Mouse (Mus musculus) inflammation-experienced regulatory T-cells, adult 6 months (primary cell): ENCODE measurements around the gene Slc20a1. TPM values are rescaled to one million over a fixed set of nuclear protein-coding genes. Genes with fewer than 3 reads are reported as not detected.

Experiments used
- ATAC-seq: one replicate; pipeline ENCODE4 v1.8.0; 2017
- polyA plus RNA-seq, 3 experiments: library from polyadenylated mRNA; unstranded; fragments of 100-300 nt; shearing (Covaris generic); gene quantifications; one replicate each; pipeline ENCODE4 v1.2.1; 2017

Slc20a1 gene
- polyA plus RNA-seq, 3 experiments from 2014 or later, result 95.3 to 104 (median 98.9) TPM

DNA sequence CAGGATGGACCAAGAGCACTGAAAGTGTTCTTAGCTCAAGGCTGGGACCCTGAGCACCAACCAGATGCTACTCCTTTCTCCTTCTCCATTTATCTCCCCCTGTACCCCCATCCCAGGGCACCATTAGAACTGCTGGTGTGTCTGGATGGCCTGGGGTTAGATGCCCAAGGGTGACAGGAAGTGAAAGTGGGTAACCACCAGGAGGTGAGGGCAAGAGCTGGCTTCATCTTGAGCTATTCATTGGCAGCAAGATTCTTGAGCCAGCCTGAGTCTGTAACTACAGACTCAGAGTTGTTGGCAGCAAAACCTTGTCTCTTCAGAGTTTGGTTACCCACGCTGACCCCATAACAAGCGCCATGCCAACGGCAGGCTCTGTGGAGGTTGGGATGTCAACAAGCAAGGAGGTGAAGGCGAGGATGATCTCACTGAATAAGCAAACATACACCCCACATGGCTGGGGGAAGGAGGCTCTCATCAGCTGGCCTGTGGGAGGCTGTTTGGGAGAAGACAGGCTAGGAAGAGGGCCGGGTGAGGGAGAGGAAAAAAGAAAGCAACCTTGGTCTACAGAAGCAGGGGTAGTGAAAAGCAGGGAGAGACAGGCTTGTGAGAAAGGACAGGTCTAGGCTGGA is 12.2 kb upstream of the Slc20a1 start:
- ATAC-seq, result no peak

DNA sequence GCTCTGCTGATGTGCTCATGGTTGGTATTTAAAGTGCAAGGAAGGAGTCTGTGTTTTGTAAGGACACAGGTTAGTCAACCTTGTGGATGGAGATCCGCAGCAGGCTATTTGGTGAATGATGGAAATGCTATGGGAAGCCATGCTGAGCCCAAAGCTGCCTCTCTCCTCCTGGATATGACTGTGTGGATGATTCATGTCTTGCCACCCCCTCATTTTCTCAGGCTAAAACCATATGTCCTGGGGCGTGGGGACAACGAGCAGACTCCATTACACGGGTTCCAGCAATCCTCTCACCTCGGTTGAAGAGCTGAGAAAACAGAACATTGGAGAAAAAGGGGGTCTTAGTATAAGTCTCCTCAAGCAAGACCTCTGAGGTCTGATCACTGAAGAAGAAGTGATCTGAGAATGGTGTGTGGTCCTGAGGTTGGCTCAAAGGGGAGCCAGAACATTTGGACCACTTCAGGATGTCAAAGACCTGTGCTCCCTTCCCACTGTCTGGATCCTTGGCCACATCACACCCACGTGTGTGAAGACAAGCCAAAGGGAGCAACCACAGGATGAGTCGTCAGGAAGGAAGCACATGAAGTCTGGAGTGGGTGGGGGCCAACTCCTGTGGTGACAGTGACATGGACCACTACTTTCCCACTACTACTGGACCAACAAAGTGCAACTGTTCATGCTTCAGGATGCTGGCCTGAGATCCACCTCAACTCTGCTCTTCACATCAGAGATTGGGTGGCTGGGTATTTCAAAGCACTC is 6.0 kb upstream of the Slc20a1 start:
- no peak for ATAC-seq

DNA sequence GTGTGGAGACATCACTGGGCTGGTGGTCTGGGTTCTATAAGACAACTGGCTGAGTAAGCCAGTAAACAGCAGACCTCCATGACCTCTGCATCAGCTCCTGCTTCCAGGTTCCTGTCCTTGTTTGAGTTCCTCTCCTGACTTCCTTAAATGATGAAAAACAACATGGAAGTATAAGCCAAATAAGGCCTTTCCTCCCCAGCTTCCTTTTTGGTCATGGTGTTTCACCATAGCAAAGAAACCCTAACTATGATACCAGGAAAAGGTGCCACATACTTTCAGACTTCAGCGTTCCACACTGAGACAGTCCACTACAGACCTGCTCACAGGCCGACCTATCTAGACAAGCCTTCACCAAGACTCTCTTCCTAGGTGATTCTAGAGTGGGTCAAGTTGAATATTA is 2.2 kb upstream of the Slc20a1 start:
- ATAC-seq, result no peak

DNA sequence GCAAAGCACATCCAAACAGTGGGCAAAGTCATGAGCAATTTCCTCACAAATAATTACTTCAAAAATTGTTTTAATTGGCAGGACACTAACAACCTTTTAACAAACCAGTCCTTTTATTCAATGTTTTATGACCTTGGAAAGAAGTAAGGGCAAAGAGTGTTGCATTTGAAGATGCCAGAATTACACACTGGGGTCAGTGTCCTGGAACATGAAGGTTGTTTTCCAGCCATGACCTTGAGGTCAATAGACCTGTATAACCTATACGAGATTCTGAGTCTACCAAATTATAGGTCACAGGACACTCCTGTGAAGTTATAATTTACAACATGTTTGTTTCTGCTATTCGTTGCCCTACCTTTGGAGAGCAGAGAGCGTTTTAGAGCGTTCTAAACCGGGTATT is 1.4 kb upstream of the Slc20a1 start:
- ATAC-seq, result no peak

DNA sequence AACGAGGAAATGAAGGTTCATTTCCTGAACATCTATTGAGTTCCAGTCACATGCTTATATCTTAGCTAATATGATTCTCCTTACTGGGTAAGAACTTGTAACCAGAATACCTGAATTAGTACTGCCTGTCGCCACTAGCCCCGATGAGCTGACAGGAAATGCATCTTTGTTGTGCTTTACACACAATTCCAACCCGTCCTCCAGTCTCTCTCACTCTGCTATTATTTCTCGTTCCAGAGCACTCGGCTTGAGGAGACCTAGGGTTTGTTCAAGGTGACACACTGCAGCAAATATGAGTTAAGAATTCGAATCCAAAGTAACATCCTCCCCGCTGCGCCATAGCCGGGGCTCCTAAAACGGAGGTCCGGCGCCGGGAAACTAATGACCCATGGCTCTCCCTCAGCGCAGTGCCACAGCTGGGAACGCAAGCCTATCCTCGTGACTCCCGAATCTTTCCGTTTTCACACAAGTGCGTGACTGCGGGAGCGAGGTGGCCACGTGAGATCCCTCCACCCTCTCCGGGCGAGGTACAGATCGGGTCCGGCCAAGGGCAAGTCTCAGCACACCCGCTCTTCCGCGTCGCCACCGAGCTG is 625 bp upstream of the Slc20a1 start:
- ATAC-seq, result peak; percentile 39

DNA sequence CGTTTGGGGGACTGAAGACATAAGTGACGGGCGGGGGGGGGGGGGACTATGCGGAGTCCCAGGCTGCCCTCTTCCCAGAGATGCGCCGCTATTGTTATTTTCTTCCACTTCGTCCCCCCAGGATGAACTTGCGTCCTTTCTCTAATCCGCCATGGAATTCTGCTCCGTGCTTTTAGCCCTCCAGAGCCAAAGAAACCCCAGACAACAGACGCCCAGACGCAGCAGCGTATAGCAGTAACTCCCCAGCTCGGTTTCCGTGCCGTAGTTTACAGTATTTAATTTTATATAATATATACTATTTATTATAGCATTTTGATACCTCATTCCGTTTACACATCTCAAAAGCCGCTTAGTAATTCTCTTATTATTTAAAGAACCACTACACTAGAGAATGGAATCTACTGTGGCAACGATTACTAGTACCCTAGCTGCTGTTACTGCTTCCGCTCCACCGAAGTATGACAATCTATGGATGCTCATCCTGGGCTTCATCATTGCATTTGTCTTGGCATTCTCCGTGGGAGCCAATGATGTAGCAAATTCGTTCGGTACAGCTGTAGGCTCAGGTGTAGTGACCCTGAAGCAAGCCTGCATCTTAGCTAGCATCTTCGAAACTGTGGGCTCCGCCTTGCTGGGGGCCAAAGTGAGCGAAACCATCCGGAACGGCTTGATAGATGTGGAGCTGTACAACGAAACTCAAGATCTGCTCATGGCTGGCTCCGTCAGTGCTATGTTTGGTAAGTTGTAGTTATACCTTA is 943 bp downstream of the Slc20a1 start:
- ATAC-seq, result no peak

DNA sequence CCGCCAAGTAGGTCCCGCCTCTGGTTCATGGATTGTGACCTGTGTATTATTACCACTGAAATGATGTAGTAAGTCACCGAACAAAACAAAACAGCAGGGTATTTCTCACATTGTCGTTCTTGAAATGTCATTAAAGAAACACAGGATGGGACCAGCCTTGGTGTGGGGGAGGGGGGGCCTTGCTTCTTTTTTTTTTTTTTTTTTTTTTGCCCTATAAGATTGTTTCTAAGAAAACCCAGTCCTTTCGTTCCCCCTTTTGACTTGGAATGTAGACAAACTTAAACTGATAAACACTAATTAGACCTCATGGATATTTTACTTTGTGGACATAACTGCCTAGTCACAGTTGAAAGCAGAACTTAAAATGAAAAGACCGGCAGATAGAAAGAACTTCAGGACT is 6.4 kb downstream of the Slc20a1 start:
- ATAC-seq, result no peak

DNA sequence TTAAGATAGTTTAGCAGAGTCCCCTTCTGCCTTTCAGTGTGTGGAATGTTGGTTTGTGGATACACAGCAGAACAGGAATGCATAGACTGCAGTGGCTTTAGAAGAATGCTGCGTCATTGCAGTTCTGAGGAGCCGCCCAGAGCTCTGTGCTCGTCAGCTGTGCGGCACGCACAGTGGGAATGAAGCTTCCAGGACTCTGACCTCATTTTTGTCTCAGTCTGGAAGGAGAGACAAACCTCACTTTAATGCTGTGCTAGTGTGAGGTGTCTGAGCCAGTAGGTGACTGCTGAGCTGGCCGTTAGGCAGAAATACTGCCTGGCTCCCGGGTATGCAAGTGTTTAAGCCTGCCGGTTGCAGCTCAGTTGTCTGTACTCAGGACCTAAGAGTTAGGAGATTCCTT is 8.3 kb downstream of the Slc20a1 start:
- no peak for ATAC-seq

DNA sequence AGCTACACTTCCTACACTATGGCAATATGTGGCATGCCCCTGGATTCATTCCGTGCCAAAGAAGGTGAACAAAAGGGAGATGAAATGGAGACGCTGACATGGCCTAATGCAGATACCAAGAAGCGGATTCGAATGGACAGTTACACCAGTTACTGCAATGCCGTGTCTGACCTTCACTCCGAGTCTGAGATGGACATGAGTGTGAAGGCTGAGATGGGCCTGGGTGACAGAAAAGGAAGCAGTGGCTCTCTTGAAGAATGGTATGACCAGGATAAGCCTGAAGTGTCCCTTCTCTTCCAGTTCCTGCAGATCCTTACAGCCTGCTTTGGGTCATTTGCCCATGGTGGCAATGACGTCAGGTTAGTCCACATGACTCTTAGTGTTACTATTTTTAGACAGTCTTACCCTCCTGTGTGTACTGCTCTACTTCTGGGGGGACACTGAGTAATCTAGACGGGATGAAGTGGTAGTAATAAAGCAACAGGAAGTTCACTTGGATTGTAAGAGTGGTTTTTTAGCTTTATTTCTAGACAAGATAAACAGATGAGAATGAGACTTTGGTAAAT is 9.7 kb downstream of the Slc20a1 start:
- ATAC-seq, result no peak

DNA sequence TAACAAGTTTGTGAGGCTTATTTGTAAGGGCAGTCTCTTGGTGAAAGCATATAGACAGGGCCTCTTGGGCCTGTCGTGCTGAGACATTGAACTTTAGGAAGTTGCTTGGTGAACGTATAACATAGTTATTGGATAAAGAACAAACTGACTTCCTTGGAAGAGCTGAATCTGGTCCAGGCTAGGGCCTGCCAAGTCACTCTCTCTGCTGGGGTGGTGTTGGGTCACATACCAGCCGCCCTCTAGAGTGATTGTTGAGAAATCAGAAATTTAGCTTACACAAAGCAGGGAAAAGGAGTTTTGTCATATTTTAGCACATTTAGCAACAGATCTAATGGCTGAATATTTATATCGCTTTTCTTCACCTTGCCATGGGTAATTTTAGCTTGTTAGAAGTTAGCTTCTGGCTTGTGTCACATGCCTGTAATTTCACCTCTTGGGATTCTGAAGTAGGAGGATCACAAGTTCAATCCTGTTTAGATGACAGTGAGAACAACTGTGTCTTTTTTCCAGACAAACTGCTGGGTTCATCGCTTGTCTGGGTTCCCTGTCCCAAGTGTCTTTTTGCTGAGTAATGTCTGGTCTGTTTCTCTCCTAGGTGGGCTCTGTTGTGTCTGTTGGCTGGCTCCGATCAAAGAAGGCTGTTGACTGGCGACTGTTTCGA is 11.7 kb downstream of the Slc20a1 start:
- no peak for ATAC-seq

DNA sequence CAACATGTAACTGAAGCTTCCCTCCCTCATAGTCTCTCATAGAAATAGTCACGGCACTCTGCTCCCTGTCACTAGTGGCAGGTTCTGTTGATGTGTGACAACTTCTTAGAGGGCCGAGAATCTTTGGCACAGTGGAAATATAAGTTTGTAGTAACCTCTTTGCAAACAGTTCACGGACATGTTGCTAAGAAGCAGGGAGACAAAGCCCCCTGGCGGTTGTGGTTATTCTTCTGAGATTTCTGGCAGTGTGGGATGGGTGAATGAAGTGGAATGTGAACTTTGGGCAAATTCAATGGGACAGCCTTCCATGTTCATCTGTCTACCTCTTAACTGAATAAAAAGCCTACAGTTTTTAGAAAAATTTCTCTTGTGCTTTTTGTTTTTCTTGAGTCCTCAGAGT is 12.7 kb downstream of the Slc20a1 start:
- ATAC-seq, result no peak

DNA sequence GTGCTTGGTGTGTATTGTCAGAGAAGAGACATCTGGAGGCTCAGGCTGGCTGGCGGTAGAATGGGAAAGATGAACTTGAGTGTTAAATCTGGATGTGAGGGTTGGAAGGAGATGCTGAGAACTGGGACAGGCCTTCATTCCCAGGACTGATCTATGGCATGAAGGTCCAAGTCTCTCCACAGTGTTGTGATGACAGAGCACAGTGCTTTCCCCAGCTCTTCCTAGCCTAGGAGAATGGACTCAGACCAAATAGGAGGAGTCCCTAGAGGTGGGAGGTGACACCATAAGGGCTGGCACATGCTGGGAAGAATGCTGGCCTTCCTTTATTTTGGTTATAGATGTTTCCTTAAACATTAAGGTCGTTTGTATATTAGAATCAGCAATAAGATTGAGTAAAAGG is 13.4 kb downstream of the Slc20a1 start:
- no peak for ATAC-seq

DNA sequence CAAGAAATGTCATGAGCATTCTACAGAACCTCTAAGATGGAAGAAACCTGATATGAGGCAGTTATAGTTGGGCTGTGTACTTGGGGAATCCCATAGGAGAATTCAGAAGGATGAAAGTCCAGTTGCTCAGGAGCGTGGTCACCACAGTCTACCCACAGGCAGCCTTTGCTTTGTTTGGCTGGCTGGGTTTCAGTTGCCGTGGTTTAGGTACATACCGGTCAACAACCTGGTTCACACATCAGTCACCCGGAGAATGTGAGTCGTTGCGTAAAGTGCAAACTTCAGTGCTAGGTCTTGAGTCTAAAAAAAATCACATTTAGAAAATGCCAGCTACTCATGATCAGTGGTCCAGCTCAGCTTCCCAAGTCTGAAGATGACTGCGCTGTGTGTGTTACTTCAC is 14.0 kb downstream of the Slc20a1 start:
- ATAC-seq, result no peak

DNA sequence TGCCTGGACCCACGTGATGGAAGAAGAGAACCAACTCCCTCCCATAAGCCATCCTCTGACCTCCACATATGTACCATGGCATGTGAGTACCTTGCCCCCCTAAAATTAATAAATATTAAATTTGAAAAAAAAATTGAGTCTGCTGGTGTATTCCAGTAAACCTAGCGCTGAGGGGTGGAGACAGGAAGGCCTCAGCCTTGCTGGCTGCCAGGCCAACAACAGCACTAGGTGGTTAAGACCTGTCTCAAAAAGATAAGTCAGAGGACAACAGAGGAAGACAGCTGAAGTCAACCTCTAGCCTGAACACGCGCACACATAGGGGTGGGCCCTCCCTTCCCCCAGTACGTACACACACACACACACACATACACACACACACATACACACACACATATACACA is 16.2 kb downstream of the Slc20a1 start:
- ATAC-seq, result no peak

DNA sequence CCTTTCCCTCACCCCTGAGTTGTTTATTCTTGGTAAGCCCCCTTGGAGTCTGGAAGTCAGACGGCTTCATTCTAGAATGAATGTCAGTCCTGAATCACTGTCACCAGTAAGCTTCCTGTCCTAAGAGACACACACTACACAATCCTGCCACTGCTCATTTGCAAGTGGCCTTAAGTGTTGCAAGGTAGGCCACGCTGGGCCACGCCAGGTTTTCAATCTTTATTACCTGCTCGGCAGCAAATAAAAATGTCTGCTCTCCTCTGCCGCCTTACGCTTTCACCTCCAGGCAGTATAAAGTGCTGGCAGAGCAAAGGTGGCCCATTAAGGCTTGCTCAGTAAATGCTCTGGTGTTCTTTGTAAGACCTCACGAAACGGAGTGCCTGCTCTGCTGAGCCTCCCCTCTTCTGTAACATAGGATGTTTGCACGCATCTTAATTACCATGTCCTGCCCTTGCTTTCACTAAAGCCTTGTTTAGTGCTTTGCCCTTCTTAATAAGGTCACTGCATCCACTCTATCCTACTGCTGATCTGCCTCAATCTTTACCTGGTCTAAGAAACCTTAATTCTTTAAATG is 19.1 kb downstream of the Slc20a1 start:
- ATAC-seq, result no peak

DNA sequence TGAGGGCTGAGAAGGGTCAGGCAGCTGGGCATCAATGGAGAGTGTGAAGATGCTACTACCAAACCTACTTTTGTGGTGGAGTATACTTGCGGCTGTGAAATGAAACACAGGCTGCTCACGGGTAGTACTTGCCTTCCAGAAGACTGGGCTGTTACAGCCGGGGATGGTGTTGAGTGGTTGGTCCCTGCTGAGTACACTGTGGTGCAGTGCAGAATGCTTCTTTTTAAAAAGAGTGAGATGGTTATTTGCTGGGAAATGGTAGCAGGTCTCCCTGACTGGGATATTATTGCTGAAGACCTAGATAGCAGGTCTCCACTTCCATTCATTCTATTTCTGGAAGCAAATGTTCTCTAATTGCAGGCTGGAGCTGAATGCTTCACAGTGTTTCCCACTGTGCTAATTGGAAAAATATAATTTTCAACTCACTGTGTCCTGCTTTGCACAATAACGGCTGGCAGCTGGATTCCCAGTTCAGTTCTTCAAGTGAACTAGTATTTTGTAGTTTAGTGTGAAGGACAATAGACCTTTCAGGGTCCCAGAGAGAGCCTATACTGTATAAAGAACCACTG is 20.1 kb downstream of the Slc20a1 start:
- no peak for ATAC-seq

DNA sequence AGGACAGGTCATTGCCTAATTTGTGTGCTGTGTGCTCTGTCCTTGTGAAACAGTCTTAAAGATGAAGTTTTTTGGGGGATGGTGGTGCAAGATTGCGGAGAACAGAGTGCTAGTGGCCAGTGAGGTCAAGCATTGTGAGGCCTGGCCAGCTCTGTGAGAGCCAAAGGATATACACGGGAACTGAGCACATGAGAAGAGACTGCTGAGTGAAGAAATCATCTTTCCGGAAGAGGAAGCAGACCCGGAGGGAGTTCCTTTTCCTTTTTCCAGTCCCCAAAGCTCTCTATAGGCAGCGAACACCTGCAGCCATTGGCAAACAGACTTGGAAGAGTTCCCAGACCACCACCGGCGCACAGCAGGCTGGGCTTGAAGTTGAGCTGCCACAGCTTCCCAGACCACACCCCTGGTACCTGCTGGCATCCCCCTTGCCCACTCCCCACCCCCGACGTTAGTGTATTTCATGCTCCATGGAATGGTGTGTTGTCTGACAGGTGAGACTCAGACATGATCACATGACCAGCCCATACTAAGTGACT is 22.6 kb downstream of the Slc20a1 start:
- ATAC-seq, result no peak

DNA sequence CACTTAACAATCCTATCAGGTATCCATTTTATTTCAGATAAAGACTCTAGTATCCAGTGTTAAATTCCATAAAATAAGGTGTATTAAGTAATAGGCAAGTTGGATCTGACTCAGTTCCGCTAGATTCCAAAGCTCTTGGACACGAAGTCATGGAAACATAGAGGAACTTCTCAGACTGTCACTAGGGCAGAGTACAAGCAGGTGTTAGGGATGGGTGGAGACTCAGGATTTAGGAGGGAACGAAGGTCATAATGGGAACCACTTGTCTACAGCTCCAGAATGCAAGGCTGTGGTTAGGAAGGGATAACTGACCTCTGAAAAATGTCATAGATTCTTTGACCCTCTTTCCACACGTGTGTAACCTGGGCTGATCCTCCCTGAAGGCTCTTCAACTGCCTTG is 25.6 kb downstream of the Slc20a1 start:
- no peak for ATAC-seq

DNA sequence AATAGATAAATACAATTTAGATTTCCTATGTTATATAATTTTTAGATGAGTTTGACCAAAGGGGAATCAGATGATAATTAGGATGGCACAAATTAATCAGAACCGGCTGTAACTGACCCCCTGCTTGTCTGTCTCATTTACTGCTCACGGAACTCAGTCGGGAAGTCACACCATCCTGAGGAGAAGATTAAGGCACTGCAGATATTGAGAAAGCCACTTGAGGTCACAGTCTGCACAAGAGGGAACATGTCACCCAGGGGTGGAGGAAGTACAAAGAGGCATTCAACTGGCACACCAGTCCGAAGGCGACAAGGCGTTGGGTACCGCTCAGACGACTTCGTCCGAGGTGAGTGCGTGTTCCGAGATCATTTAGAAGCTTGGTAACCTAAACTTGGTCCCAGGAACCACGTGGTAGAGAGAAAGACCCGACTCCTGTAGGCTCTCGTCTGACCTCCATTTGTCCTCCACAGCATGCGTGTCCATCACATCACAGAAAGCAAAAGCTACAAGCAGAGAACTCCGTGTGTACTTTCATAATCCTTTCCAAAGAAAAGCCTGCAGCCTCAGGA is 26.8 kb downstream of the Slc20a1 start:
- no peak for ATAC-seq

DNA sequence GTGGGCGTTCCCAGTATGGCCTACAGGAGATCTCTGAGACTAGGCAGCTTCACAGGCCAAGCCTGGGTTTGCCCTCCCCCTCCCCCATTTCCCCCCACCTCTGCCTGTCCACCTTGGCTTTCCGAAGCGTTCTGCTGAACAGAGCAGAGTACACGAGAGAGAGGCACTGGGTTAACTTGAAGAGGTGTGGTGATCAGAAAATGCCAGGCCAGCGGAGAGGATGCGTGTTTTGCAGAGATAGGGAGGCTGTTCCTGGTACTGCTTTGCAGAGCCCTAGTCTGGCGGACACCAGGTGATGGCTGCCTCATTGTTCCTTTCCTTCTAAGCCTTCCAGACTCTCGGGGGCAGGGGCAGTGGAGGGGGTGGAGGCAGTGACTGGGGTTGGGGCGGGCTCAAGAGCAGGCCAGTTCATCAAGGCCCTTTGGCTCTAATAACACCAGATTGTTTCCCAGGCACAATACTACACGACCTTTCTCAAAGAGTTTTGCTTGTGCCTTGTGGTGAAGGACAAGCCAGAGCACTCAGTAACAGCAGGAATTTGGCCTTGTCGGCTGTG is 27.8 kb downstream of the Slc20a1 start:
- no peak for ATAC-seq

DNA sequence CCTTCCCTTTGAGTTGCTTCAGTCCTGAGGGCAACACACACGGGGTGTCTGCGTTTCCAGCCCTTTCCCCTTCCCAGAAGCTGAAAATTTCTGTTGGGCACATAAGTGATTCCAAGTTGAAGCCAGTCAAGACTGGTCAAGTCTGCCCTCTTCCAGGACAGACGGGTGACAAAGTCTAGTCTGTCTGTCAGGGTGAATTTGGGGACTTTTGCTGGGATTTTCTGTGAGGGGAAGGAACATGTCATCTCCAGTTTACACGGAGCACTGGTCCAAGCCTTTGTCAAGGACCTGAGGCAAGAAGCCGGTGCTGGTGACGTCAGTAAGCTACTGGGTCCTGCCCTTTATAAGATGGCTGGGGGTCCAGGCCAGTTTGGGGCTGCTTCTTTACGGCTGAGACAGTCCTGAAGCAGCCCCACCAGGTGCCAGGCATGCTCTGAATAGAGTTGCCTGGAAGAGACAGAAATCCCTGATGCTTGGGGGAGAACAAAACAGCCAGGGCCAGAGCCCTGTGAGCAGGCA is 28.5 kb downstream of the Slc20a1 start:
- no peak for ATAC-seq
